Mouse (Mus musculus) hindbrain, embryonic 13.5 days (tissue): Measurements from ENCODE around the gene Sox13. TPM values are rescaled to one million over a fixed set of nuclear protein-coding genes. Genes with fewer than 3 reads are reported as not detected.

Source experiments
- ATAC-seq: fragments of 200-750 bp; cut with Nextera tagmentation; 2 replicates; pipeline ENCODE4 v1.8.0; 2017; ENCODE audit warnings: moderate TSS enrichment; ENCODE audit not compliant: low FRiP score
- H3K27ac ChIP-seq: fragments of 300-500 bp; sonication (generic); 2 replicates; pipeline ENCODE4 v1.5.1; 2015; ENCODE audit warnings: inconsistent platforms, mild to moderate bottlenecking, moderate library complexity
- H3K27me3 ChIP-seq: fragments of 300-500 bp; sonication (generic); 2 replicates; pipeline ENCODE4 v1.6.1; 2015; ENCODE audit warnings: mild to moderate bottlenecking, inconsistent platforms
- H3K36me3 ChIP-seq: fragments of 300-500 bp; sonication (generic); 2 replicates; pipeline ENCODE4 v1.6.1; 2015; ENCODE audit warnings: mild to moderate bottlenecking, inconsistent platforms
- H3K4me1 ChIP-seq: fragments of 300-500 bp; sonication (generic); replicated peaks from 2 replicates; pipeline ENCODE4 v1.6.1; 2015; ENCODE audit warnings: inconsistent platforms
- H3K4me2 ChIP-seq: fragments of 300-500 bp; sonication (generic); 2 replicates; pipeline ENCODE4 v1.6.1; 2015; ENCODE audit warnings: inconsistent platforms, mild to moderate bottlenecking, moderate library complexity
- H3K4me3 ChIP-seq: fragments of 300-500 bp; sonication (generic); 2 replicates; pipeline ENCODE4 v1.5.1; 2015; ENCODE audit warnings: mild to moderate bottlenecking, inconsistent platforms
- H3K9ac ChIP-seq: fragments of 300-500 bp; sonication (generic); 2 replicates; pipeline ENCODE4 v1.6.1; 2015; ENCODE audit warnings: mild to moderate bottlenecking, inconsistent platforms
- H3K9me3 ChIP-seq: fragments of 300-500 bp; sonication (generic); 2 replicates; pipeline ENCODE4 v1.6.1; 2016; ENCODE audit warnings: inconsistent platforms
- WGBS: fragments of 180-500 bp; shearing (Covaris S2); methylation state at CpG from one replicate; pipeline ENCODE4 v1.1.7; 2015; 5-methylcytosine and 5-hydroxymethylcytosine counted together
- polyA plus RNA-seq: library from polyadenylated mRNA; unstranded; fragments of >200 nt; fragmentation: Nextera tagmentation; extraction: Ambion mirVana; gene quantifications from 2 replicates; pipeline ENCODE4 v1.2.1, GENCODE M21; 2015

The Sox13 gene
- polyA plus RNA-seq, 1 experiment from 2014 or later, result 8.0 TPM

DNA sequence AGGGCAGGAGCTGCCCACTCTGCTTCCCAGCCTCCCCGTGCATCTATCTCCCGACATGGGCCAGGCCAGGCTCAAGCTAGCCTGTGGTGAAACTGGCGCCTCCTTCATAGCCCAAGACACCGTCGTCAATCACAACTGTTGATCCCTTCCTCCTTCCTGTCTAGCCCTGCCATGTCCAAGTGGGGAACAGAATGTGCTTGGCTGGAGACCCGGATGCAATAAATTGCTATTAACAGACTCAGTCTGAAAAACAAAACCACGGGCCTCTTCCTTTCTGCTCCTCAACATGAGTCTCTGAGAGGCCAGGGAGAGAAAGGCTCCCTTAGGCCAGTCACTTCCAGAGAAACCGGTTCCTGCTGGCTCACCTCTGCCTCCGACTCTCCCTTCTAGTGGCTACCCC, 11.2 kb downstream of the Sox13 start:
- Histone ChIP-seq H3K9ac (no peak overlapping the region), H3K27ac (no peak overlapping the region), H3K4me3 (no peak overlapping the region), H3K9me3 (no peaks in the 10 kb centered on the region), H3K4me1 (peaks cover 77% of the 10 kb centered on the region), H3K27me3 (no peaks in the 10 kb centered on the region), H3K36me3 (no peaks in the 10 kb centered on the region), H3K4me2 (no peak overlapping the region)
- WGBS, result 71% methylated on average over 9 of the region's 9 CpGs
- ATAC-seq, result no peak

DNA sequence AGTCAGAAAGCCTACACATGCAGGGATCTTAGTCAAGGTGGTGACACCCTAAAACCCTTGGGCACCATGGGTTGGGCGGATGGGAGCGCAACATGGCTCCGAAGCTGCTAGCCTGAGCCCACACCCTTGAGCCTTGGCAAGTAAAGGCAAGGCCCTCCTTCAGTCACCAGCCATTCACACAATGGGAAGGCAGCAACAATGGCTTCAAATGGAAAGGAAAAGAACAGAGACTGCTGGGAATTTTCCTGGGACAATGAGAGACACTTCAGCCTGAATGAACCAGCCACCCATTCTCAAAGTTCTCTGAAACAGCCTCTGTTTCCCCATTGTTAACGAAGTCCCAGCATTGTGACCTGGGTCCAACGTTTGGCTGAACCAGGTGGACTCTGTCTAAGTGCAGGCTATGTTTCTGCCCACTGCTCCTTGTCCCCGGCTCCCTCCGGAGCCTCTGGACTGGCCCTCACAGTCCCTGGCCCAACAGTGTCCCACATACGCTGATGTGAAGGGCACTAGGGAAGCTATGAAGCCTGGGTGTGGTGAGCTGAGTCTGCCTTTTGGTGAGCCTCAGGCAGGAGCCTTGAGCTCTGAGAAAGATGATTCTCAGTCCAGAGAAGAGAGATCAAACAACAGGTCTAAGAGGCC, 12.6 kb downstream of the Sox13 start:
- 36% methylated on average over 8 of the region's 8 CpGs for WGBS
- ATAC-seq, result no peak
- Histone ChIP-seq H3K27ac (no peak overlapping the region), H3K27me3 (no peaks in the 10 kb centered on the region), H3K4me2 (no peak overlapping the region), H3K4me3 (no peak overlapping the region), H3K9me3 (no peaks in the 10 kb centered on the region), H3K36me3 (no peaks in the 10 kb centered on the region), H3K9ac (no peak overlapping the region), H3K4me1 (peaks cover 68% of the 10 kb centered on the region)

- Histone ChIP-seq H3K9ac (no peak overlapping the region), H3K4me1 (peaks cover 51% of the 10 kb centered on the region), H3K4me3 (no peak overlapping the region), H3K36me3 (no peaks in the 10 kb centered on the region), H3K9me3 (no peaks in the 10 kb centered on the region), H3K4me2 (no peak overlapping the region), H3K27ac (no peak overlapping the region), H3K27me3 (no peaks in the 10 kb centered on the region)
- ATAC-seq, result no peak
- WGBS, result 54% methylated on average over 9 of the region's 9 CpGs
These were observed 14.4 kb downstream of the Sox13 start for GRCm38 (mm10) chr1:133409786-133410185.

DNA sequence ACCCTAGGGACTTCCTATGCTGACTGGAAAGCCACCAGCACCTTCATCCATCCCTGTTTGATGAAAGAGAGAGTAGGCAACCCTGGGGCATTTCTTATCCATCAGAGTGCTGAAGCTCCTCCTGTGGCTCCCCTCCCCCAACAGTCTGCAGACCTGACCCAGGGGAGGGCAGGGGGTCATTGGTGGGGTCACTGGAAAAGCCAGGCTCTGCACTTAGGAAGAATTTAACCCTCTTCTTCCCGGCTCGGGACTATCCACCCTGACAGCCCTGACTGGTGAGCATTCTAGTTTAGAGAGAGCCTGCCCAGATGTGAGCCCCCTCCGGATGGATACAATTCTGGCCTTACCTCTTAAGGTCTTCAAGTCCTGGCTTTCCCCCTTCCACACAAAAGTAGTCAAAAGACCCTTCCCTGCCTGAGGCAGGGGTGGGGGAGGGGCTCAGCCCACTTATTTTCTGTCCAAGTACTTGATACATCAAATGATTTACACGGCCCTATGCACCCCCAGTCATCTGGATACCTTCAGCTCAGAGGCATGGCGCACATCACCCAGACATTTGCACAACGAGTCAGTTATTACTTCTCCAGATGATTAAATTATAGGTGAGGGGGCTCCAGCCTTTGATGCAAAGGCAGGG, 15.2 kb downstream of the Sox13 start:
- H3K27ac ChIP-seq, result no peak overlapping the region
- H3K4me3 ChIP-seq, result no peak overlapping the region
- H3K27me3 ChIP-seq, result no peaks in the 10 kb centered on the region
- no peak overlapping the region for H3K4me2 ChIP-seq
- peaks cover 45% of the 10 kb centered on the region for H3K4me1 ChIP-seq
- no peaks in the 10 kb centered on the region for H3K36me3 ChIP-seq
- no peaks in the 10 kb centered on the region for H3K9me3 ChIP-seq
- peak overlapping the region; percentile 29 for H3K9ac ChIP-seq
- ATAC-seq, result no peak
- WGBS, result 11% methylated on average over 6 of the region's 6 CpGs

- no peak overlapping the region for H3K27ac ChIP-seq
- no peaks in the 10 kb centered on the region for H3K36me3 ChIP-seq
- no peak overlapping the region for H3K4me2 ChIP-seq
- no peak overlapping the region for H3K4me3 ChIP-seq
- peaks cover 45% of the 10 kb centered on the region for H3K4me1 ChIP-seq
- WGBS, result 40% methylated on average over 9 of the region's 9 CpGs
- H3K9ac ChIP-seq, result no peak overlapping the region
- no peaks in the 10 kb centered on the region for H3K27me3 ChIP-seq
- H3K9me3 ChIP-seq, result no peaks in the 10 kb centered on the region
- ATAC-seq, result no peak
These were observed 15.9 kb downstream of the Sox13 start for GRCm38 (mm10) chr1:133408321-133408720.

DNA sequence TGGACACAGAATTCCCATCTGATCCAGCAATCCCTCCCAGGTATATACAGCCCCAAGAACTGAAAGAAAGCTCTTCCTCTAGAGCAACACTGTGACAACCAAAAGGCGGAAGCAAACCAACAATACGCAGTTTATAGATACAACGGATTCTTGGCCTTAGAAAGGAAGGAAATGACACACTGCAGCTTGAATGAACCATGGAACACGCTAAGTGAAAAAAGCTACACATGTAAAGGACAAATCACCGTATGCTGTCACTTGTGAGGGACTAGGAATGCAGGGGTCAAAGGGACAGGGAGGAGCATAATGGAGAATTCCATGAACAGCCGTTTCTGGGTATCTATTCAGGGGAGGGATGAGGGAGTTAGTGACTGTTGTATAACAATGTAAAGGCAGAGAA, 16.7 kb downstream of the Sox13 start:
- 38% methylated on average over 6 of the region's 6 CpGs for WGBS
- ATAC-seq, result no peak
- H3K9ac ChIP-seq, result no peak overlapping the region
- H3K4me3 ChIP-seq, result no peak overlapping the region
- 0 out of 2 replicates have a peak overlapping the region, but pooled peaks have one; percentile 18 for H3K27ac ChIP-seq
- peaks cover 44% of the 10 kb centered on the region for H3K4me1 ChIP-seq
- no peaks in the 10 kb centered on the region for H3K27me3 ChIP-seq
- no peaks in the 10 kb centered on the region for H3K36me3 ChIP-seq
- H3K9me3 ChIP-seq, result no peaks in the 10 kb centered on the region
- H3K4me2 ChIP-seq, result no peak overlapping the region

DNA sequence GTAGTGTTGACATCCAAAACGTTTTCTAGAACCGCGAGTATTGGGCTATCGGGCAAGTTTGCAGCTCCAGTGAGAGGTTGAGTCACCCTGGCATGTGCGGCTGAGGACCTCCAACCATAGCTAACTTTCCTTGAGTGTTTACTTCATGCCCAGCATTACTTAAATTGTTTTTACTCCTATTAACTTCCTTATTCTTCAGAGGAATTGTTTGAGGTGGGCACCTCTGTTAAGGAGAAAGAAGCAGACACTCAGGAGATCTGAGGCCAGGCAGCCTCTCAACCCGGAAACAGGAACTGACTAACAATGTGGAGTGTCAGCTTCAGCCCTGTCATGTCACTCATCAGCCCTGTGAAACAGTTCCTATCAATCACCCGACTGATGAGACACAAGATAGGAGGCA, 17.6 kb downstream of the Sox13 start:
- Histone ChIP-seq H3K27ac (no peak overlapping the region), H3K36me3 (no peaks in the 10 kb centered on the region), H3K4me1 (peaks cover 37% of the 10 kb centered on the region), H3K9me3 (no peaks in the 10 kb centered on the region), H3K27me3 (no peaks in the 10 kb centered on the region), H3K4me2 (no peak overlapping the region), H3K4me3 (no peak overlapping the region), H3K9ac (no peak overlapping the region)
- ATAC-seq, result no peak
- 84% methylated on average over 7 of the region's 7 CpGs for WGBS

- no peaks in the 10 kb centered on the region for H3K9me3 ChIP-seq
- no peak overlapping the region for H3K4me3 ChIP-seq
- no peak overlapping the region for H3K27ac ChIP-seq
- no peaks in the 10 kb centered on the region for H3K27me3 ChIP-seq
- no peak overlapping the region for H3K9ac ChIP-seq
- no peaks in the 10 kb centered on the region for H3K36me3 ChIP-seq
- WGBS, result 94% methylated on average over 4 of the region's 4 CpGs
- H3K4me2 ChIP-seq, result no peak overlapping the region
- peaks cover 21% of the 10 kb centered on the region for H3K4me1 ChIP-seq
- ATAC-seq, result no peak
These were observed 20.2 kb downstream of the Sox13 start for GRCm38 (mm10) chr1:133404005-133404404.

GRCm38 (mm10) chr1:133400014-133400725, 24.0 kb downstream of the Sox13 start:
- no peak for ATAC-seq
- H3K36me3 ChIP-seq, result no peaks in the 10 kb centered on the region
- H3K27ac ChIP-seq, result 0 out of 2 replicates have a peak overlapping the region, but pooled peaks have one; percentile 5
- H3K9me3 ChIP-seq, result no peaks in the 10 kb centered on the region
- no peak overlapping the region for H3K4me2 ChIP-seq
- no peak overlapping the region for H3K4me3 ChIP-seq
- H3K9ac ChIP-seq, result no peak overlapping the region
- H3K27me3 ChIP-seq, result no peaks in the 10 kb centered on the region
- 77% methylated on average over 13 of the region's 13 CpGs for WGBS
- peaks cover 27% of the 10 kb centered on the region for H3K4me1 ChIP-seq

GRCm38 (mm10) chr1:133397483-133398237, 26.5 kb downstream of the Sox13 start:
- WGBS, result 3% methylated on average over 17 of the region's 17 CpGs
- 0 out of 2 replicates have a peak, but pooled peaks have one; percentile 43 for ATAC-seq
- H3K4me3 ChIP-seq, result no peak overlapping the region

DNA sequence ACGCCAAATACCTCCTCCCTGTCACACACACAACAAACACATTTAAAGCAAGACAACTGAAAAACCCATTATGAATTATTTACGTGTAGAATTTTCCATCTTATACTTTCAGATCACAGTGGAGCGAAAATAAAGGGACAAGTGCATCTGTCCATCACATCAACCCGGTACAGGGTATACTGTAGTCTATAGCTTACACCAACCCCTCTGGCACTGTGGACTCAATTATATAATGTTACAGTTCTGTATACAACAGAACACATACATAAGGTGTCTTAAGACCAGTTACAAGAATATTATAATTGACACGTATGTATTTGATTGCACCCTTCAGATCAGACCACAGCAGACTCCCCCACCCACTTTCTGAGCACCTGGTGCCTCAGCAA, 27.1 kb downstream of the Sox13 start:
- Histone ChIP-seq H3K27me3 (no peaks in the 10 kb centered on the region), H3K27ac (peak overlapping the region; percentile 97), H3K9ac (peak overlapping the region; percentile 68), H3K4me3 (no peak overlapping the region), H3K4me2 (peak overlapping the region; percentile 40), H3K36me3 (peaks cover 10% of the 10 kb centered on the region), H3K9me3 (no peaks in the 10 kb centered on the region), H3K4me1 (peaks cover 30% of the 10 kb centered on the region)
- 51% methylated on average over 5 of the region's 5 CpGs for WGBS
- 0 out of 2 replicates have a peak, but pooled peaks have one; percentile 38 for ATAC-seq

More at GRCm38 (mm10) chr1:133397483-133398237, 26.5 kb downstream of the Sox13 start:
- Histone ChIP-seq H3K27ac (peak overlapping the region; percentile 97), H3K27me3 (no peaks in the 10 kb centered on the region), H3K4me1 (peaks cover 30% of the 10 kb centered on the region), H3K36me3 (peaks cover 4% of the 10 kb centered on the region), H3K9me3 (no peaks in the 10 kb centered on the region), H3K4me2 (peak overlapping the region; percentile 40), H3K9ac (peak overlapping the region; percentile 68)

DNA sequence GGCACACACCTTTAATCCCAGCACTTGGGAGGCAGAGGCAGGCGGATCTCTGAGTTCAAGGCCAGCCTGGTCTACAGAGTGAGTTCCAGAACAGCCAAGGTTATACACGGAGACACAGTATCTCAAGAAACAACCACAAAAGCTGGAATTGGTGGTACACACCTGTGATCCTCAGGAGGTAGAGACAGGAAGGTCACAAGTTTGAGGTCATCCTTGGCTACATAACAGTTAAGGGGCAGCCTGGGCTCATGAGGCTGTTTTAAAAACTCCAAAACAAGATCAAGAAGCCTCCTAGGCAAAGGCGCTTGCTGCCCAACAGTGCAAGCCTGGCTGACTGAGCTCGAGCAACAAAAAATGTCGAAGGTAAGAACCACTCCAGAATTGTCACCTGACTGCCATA, 27.5 kb downstream of the Sox13 start:
- peaks cover 14% of the 10 kb centered on the region for H3K36me3 ChIP-seq
- no peak for ATAC-seq
- peak overlapping the region; percentile 97; the same call in 1 of the 2 replicates for H3K27ac ChIP-seq
- peaks cover 30% of the 10 kb centered on the region for H3K4me1 ChIP-seq
- H3K27me3 ChIP-seq, result no peaks in the 10 kb centered on the region
- 82% methylated on average over 5 of the region's 5 CpGs for WGBS
- H3K9ac ChIP-seq, result no peak overlapping the region
- H3K4me2 ChIP-seq, result no peak overlapping the region
- H3K9me3 ChIP-seq, result no peaks in the 10 kb centered on the region
- no peak overlapping the region for H3K4me3 ChIP-seq
